Mouse (Mus musculus): ENCODE measurements around the gene Srarp. TPM values are rescaled to one million over a fixed set of nuclear protein-coding genes. Genes with fewer than 3 reads are reported as not detected.

Gene Srarp
- polyA plus RNA-seq, 1 experiment from 2014 or later: 0.39 TPM

DNA sequence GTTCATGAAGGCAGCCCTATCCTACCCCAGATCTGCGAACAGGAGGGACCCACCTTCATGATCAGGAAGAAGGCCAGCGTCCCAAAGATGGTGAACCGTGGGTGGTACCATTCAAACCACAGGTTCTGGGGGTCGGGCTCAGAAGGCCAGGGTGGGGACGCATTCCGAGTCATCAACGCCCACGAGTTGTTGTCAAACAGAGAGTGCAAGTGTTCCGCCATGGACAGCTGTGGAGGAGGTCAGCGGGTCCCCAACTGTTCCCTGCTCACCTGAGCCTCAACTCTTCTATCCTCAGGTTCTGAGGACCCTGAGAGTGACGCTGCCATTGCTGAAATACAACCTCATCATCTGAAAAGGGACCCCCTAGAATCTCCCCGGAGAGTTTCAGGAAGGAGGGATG, 44.6 kb downstream of the Srarp start:
- no peak overlapping the region for H3K4me3 ChIP-seq (ENCODE audit: low read depth, low read length)
- no peaks in the 10 kb centered on the region for H3K36me3 ChIP-seq (ENCODE audit: control insufficient read depth, insufficient read depth, low read length)
- ATAC-seq (ENCODE audit: low read depth): no peak
- 84% methylated on average over 12 of the region's 12 CpGs for WGBS
- H3K9me3 ChIP-seq (ENCODE audit: control insufficient read depth, low read length): no peaks in the 10 kb centered on the region
- no peak overlapping the region for H3K4me2 ChIP-seq (ENCODE audit: low read depth, low read length)
- no peak overlapping the region for H3K9ac ChIP-seq (replicated peaks; ENCODE audit: low read depth, low read length)
- no peaks in the 10 kb centered on the region for H3K27me3 ChIP-seq (ENCODE audit: control insufficient read depth, insufficient read depth, low read length)
- H3K4me1 ChIP-seq (ENCODE audit: control insufficient read depth, insufficient read depth, low read length): no peaks in the 10 kb centered on the region
- H3K27ac ChIP-seq (ENCODE audit: low read depth, low read length): no peak overlapping the region

DNA sequence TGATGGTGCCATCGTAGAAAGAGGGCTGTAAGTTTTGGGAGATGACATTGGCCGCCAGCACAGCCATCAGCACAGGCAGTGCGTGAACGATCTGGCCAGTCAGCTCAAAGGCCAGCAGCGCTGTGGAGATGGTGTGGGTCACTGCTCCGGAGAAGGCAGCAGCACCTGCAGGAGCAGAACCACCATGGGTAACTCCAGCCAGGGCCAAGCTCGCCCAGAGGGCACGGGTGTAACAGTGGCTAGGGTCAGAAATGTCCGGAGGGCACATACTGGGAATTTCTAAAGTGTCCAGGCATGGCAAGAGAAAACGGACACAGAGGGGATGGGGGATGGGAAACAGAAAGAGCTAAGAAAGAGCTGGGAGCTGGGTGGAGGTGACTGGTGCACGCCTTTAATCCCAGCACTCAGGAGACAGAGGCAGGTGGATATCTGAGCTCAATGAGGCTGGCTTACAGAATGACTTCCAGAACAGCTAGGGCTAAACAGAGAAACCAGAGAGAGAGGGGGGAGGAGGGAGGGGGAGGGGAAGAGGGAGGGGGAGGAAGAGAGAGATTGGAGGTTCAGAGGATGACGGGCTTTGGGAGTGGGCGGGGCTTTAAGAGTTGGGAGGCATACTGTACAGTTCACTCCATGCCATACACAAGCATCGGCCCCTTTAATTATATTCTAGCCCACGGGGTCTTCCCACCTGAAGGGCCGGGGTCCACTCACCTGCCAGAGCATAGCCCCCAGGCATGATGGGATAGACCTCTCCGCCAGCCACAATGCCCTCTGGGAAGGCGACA, 46.3 kb downstream of the Srarp start:
- H3K9me3 ChIP-seq (ENCODE audit: control insufficient read depth, low read length): no peaks in the 10 kb centered on the region
- no peak overlapping the region for H3K4me3 ChIP-seq (ENCODE audit: low read depth, low read length)
- H3K4me2 ChIP-seq (ENCODE audit: low read depth, low read length): no peak overlapping the region
- H3K9ac ChIP-seq (replicated peaks; ENCODE audit: low read depth, low read length): no peak overlapping the region
- 76% methylated on average over 18 of the region's 18 CpGs for WGBS
- no peaks in the 10 kb centered on the region for H3K36me3 ChIP-seq (ENCODE audit: control insufficient read depth, insufficient read depth, low read length)
- no peak overlapping the region for H3K27ac ChIP-seq (ENCODE audit: low read depth, low read length)
- no peaks in the 10 kb centered on the region for H3K27me3 ChIP-seq (ENCODE audit: control insufficient read depth, insufficient read depth, low read length)
- H3K4me1 ChIP-seq (ENCODE audit: control insufficient read depth, insufficient read depth, low read length): no peaks in the 10 kb centered on the region
- ATAC-seq (ENCODE audit: low read depth): no peak

DNA sequence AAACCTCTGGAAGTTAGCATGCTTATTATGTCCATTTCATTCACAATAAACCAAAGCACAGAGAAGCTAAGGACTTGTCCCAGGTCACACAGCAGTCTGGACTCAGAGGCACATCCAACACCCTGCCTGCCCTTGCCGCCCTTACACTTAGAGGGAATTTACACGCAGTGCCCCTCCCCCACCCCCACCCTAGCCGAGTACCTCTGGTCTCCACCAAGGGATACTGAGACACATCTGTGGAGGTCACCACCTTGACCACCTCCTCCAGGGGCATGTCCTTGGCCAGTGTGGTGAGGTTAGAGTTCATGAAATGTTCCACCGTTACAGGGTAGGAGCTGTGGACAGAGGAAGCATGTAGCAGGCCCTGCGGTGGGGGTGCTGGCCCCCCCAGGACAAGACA, 48.0 kb downstream of the Srarp start:
- Histone ChIP-seq H3K27me3 (ENCODE audit: control insufficient read depth, insufficient read depth, low read length) (peaks cover 9% of the 10 kb centered on the region; the same call in 1 of the 2 replicates), H3K27ac (ENCODE audit: low read depth, low read length) (no peak overlapping the region), H3K4me2 (ENCODE audit: low read depth, low read length) (no peak overlapping the region), H3K9me3 (ENCODE audit: control insufficient read depth, low read length) (no peaks in the 10 kb centered on the region), H3K4me1 (ENCODE audit: control insufficient read depth, insufficient read depth, low read length) (no peaks in the 10 kb centered on the region), H3K4me3 (ENCODE audit: low read depth, low read length) (no peak overlapping the region), H3K36me3 (ENCODE audit: control insufficient read depth, insufficient read depth, low read length) (no peaks in the 10 kb centered on the region), H3K9ac (replicated peaks; ENCODE audit: low read depth, low read length) (no peak overlapping the region)
- no peak for ATAC-seq (ENCODE audit: low read depth)
- 69% methylated on average over 5 of the region's 5 CpGs for WGBS

DNA sequence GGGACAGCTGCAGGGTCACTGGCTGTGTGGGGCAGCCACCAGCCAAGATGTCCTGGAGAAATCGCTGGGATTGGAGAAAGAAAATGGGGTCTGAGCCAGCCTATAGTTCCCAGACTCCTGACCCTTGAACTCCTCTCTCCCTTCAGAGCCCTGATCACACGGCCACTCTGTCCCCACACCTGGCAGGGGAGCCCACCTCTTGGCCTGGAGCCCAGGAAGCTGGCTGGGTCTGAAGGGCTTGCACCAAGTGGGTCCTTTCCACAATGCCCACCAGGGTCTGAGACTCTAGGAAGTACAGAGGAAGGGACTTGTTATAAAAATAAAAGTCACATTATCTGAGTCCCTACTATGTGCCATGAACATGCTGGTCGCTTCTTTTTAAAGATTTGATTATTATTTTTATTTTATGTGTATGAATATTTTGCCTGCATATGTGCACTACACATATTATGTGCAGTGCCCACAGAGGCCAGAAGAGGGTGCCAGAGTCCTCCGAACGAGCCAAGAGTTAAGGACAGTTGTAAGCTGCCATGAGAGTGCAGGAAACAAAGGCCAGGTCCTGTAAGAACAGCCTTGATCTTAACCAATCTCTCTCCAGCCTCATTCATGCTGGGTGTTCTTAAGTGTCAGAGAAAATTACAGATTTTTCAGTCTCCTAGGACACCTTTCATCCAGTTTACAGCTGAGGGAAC, 48.7 kb downstream of the Srarp start:
- Histone ChIP-seq H3K27ac (ENCODE audit: low read depth, low read length) (no peak overlapping the region), H3K9ac (replicated peaks; ENCODE audit: low read depth, low read length) (no peak overlapping the region), H3K9me3 (ENCODE audit: control insufficient read depth, low read length) (no peaks in the 10 kb centered on the region), H3K4me2 (ENCODE audit: low read depth, low read length) (no peak overlapping the region), H3K27me3 (ENCODE audit: control insufficient read depth, insufficient read depth, low read length) (peaks cover 11% of the 10 kb centered on the region; the same call in 1 of the 2 replicates), H3K4me1 (ENCODE audit: control insufficient read depth, insufficient read depth, low read length) (no peaks in the 10 kb centered on the region; the same call in 1 of the 2 replicates), H3K4me3 (ENCODE audit: low read depth, low read length) (no peak overlapping the region), H3K36me3 (ENCODE audit: control insufficient read depth, insufficient read depth, low read length) (no peaks in the 10 kb centered on the region)
- no peak for ATAC-seq (ENCODE audit: low read depth)
- 22% methylated on average over 5 of the region's 5 CpGs for WGBS

DNA sequence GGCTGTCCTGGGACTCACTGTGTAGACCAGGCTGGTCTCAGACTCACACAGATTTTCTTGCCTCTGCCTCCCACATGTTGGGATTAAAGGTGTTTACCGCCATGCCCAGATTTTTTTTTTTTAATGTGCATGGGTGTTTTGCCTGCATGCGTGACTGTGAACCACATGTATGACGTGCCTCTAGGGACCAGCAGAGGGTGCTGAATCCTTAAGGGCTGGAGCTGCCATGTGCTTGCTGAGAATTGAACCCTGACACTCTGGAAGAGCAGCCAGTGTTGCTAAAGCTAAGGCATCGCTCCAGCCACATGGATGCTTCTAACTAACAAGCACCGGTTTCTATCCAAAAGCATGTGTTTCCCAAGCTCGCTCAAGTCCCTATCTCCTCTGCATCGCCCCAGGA, 49.8 kb downstream of the Srarp start:
- 76% methylated on average over 7 of the region's 7 CpGs for WGBS
- no peaks in the 10 kb centered on the region for H3K9me3 ChIP-seq (ENCODE audit: control insufficient read depth, low read length)
- H3K4me1 ChIP-seq (ENCODE audit: control insufficient read depth, insufficient read depth, low read length): no peaks in the 10 kb centered on the region; the same call in 1 of the 2 replicates
- H3K4me3 ChIP-seq (ENCODE audit: low read depth, low read length): no peak overlapping the region
- H3K36me3 ChIP-seq (ENCODE audit: control insufficient read depth, insufficient read depth, low read length): no peaks in the 10 kb centered on the region
- peaks cover 15% of the 10 kb centered on the region; the same call in 1 of the 2 replicates for H3K27me3 ChIP-seq (ENCODE audit: control insufficient read depth, insufficient read depth, low read length)
- no peak overlapping the region for H3K9ac ChIP-seq (replicated peaks; ENCODE audit: low read depth, low read length)
- H3K4me2 ChIP-seq (ENCODE audit: low read depth, low read length): no peak overlapping the region
- ATAC-seq (ENCODE audit: low read depth): no peak
- no peak overlapping the region for H3K27ac ChIP-seq (ENCODE audit: low read depth, low read length)

DNA sequence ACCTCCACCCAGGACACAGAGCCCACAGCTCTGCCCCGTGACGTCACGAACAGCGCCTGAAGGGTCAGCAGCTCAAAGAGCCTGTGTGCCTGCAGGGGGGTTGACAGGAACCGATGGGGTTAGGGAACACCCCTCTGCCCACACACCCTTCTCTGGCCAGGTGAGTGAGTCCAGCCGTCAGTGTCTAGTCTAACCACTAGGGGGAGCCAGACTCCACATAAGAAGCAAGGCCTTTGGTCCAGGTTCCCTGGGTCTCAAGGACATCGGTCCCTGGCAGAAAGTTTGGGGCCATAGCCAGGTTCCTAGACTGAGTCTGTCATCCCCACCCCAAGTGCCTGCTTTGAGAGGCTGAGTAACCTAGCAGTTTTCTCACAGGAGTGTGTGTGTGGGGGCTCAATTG, 50.6 kb downstream of the Srarp start:
- H3K9ac ChIP-seq (replicated peaks; ENCODE audit: low read depth, low read length): no peak overlapping the region
- WGBS: 0% methylated on average over 7 of the region's 7 CpGs
- H3K9me3 ChIP-seq (ENCODE audit: control insufficient read depth, low read length): no peaks in the 10 kb centered on the region
- H3K27me3 ChIP-seq (ENCODE audit: control insufficient read depth, insufficient read depth, low read length): peaks cover 15% of the 10 kb centered on the region; the same call in 1 of the 2 replicates
- H3K4me2 ChIP-seq (ENCODE audit: low read depth, low read length): no peak overlapping the region
- ATAC-seq (ENCODE audit: low read depth): no peak
- H3K4me1 ChIP-seq (ENCODE audit: control insufficient read depth, insufficient read depth, low read length): no peaks in the 10 kb centered on the region; the same call in 1 of the 2 replicates
- no peak overlapping the region for H3K4me3 ChIP-seq (ENCODE audit: low read depth, low read length)
- no peaks in the 10 kb centered on the region for H3K36me3 ChIP-seq (ENCODE audit: control insufficient read depth, insufficient read depth, low read length)
- H3K27ac ChIP-seq (ENCODE audit: low read depth, low read length): no peak overlapping the region

Other genes starting within 250 kb of the Srarp start
- 8.5 and 9.2 TPM in 2 replicates for gene Rsg1, start 222.1 kb downstream of the Srarp start, polyA plus RNA-seq (2014; fragmentation: Nextera tagmentation; extraction: Ambion mirVana)
- 0.68 and 1.6 TPM in 2 replicates for gene Arhgef19, start 196.6 kb downstream of the Srarp start, polyA plus RNA-seq (2014; fragmentation: Nextera tagmentation; extraction: Ambion mirVana)
- gene Epha2, start 134.9 kb downstream of the Srarp start, polyA plus RNA-seq (2014; fragmentation: Nextera tagmentation; extraction: Ambion mirVana): 0.21 and 0.52 TPM in 2 replicates
- 28.8 and 47.7 TPM in 2 replicates for gene Fam131c, start 67.9 kb downstream of the Srarp start, polyA plus RNA-seq (2014; fragmentation: Nextera tagmentation; extraction: Ambion mirVana)
- 0.33 TPM in 1 of 2 replicates, not detected in the other for gene Clcnka, start 37.4 kb downstream of the Srarp start, polyA plus RNA-seq (2014; fragmentation: Nextera tagmentation; extraction: Ambion mirVana)
- gene Clcnkb, start 20.1 kb downstream of the Srarp start, polyA plus RNA-seq (2014; fragmentation: Nextera tagmentation; extraction: Ambion mirVana): not detected in 2 replicates
- 0.12 TPM in 1 of 2 replicates, not detected in the other for gene Hspb7, start 15.3 kb downstream of the Srarp start, polyA plus RNA-seq (2014; fragmentation: Nextera tagmentation; extraction: Ambion mirVana)
- gene Zbtb17, start 8.5 kb upstream of the Srarp start, polyA plus RNA-seq (2014; fragmentation: Nextera tagmentation; extraction: Ambion mirVana): 32.2 and 36.6 TPM in 2 replicates
- gene Spen, start 102.5 kb upstream of the Srarp start, polyA plus RNA-seq (2014; fragmentation: Nextera tagmentation; extraction: Ambion mirVana): 21.7 and 23.9 TPM in 2 replicates
- 29.1 and 32.9 TPM in 2 replicates for gene Fblim1, start 170.0 kb upstream of the Srarp start, polyA plus RNA-seq (2014; fragmentation: Nextera tagmentation; extraction: Ambion mirVana)
- gene Tmem82, start 182.5 kb upstream of the Srarp start, polyA plus RNA-seq (2014; fragmentation: Nextera tagmentation; extraction: Ambion mirVana): 0.12 and 0.26 TPM in 2 replicates
- gene Slc25a34, start 187.7 kb upstream of the Srarp start, polyA plus RNA-seq (2014; fragmentation: Nextera tagmentation; extraction: Ambion mirVana): not detected in 2 replicates
- gene Plekhm2, start 228.8 kb upstream of the Srarp start, polyA plus RNA-seq (2014; fragmentation: Nextera tagmentation; extraction: Ambion mirVana): 5.3 and 6.5 TPM in 2 replicates
- 0.82 and 0.83 TPM in 2 replicates for gene Rsc1a1, start 249.5 kb upstream of the Srarp start, polyA plus RNA-seq (2014; fragmentation: Nextera tagmentation; extraction: Ambion mirVana)